Mouse (Mus musculus): ENCODE measurements around the gene Cx3cr1. TPM values are rescaled to one million over a fixed set of nuclear protein-coding genes. Genes with fewer than 3 reads are reported as not detected.

Gene Cx3cr1
- polyA plus RNA-seq, 1 experiment from 2014 or later = 7.0 TPM

GRCm38 (mm10) chr9:120029880-120030279, 39.8 kb downstream of the Cx3cr1 start:
- Histone ChIP-seq H3K27ac (ENCODE audit: low read depth, low read length) (no peak overlapping the region), H3K9me3 (ENCODE audit: control insufficient read depth, low read length) (no peaks in the 10 kb centered on the region), H3K4me2 (no peak overlapping the region), H3K4me1 (replicated peaks; ENCODE audit: control insufficient read depth, insufficient read depth, low read length) (no peaks in the 10 kb centered on the region), H3K9ac (ENCODE audit: low read depth, low read length) (no peak overlapping the region), H3K27me3 (replicated peaks; ENCODE audit: control insufficient read depth, insufficient read depth, low read length) (no peaks in the 10 kb centered on the region), H3K36me3 (ENCODE audit: control insufficient read depth, insufficient read depth, low read length) (no peaks in the 10 kb centered on the region), H3K4me3 (ENCODE audit: low read depth, low read length) (no peak overlapping the region)
- 71% methylated on average over 6 of the region's 6 CpGs for WGBS
- no peak for ATAC-seq (replicated peaks; ENCODE audit: low FRiP score)
- no peak for DNase-seq (ENCODE audit: low spot score)

- H3K4me2 ChIP-seq = peak overlapping the region; percentile 10; the same call in 1 of the 2 replicates
- DNase-seq (ENCODE audit: low spot score) = no peak
- WGBS = 28% methylated on average over 14 of the region's 14 CpGs
Measured at GRCm38 (mm10) chr9:120027401-120028151, 42.1 kb downstream of the Cx3cr1 start.

GRCm38 (mm10) chr9:120024625-120025024, 45.1 kb downstream of the Cx3cr1 start:
- no peaks in the 10 kb centered on the region for H3K9me3 ChIP-seq (ENCODE audit: control insufficient read depth, low read length)
- no peaks in the 10 kb centered on the region for H3K4me1 ChIP-seq (replicated peaks; ENCODE audit: control insufficient read depth, insufficient read depth, low read length)
- no peak for ATAC-seq (replicated peaks; ENCODE audit: low FRiP score)
- no peak overlapping the region for H3K9ac ChIP-seq (ENCODE audit: low read depth, low read length)
- H3K36me3 ChIP-seq (ENCODE audit: control insufficient read depth, insufficient read depth, low read length) = no peaks in the 10 kb centered on the region
- H3K4me2 ChIP-seq = no peak overlapping the region
- no peak for DNase-seq (ENCODE audit: low spot score)
- H3K4me3 ChIP-seq (ENCODE audit: low read depth, low read length) = no peak overlapping the region
- 80% methylated on average over 5 of the region's 5 CpGs for WGBS
- H3K27ac ChIP-seq (ENCODE audit: low read depth, low read length) = no peak overlapping the region
- no peaks in the 10 kb centered on the region for H3K27me3 ChIP-seq (replicated peaks; ENCODE audit: control insufficient read depth, insufficient read depth, low read length)

More at GRCm38 (mm10) chr9:120027401-120028151, 42.1 kb downstream of the Cx3cr1 start:
- Histone ChIP-seq H3K4me3 (ENCODE audit: low read depth, low read length) (no peak overlapping the region), H3K27ac (ENCODE audit: low read depth, low read length) (no peak overlapping the region), H3K9ac (ENCODE audit: low read depth, low read length) (no peak overlapping the region), H3K27me3 (replicated peaks; ENCODE audit: control insufficient read depth, insufficient read depth, low read length) (no peaks in the 10 kb centered on the region), H3K4me1 (replicated peaks; ENCODE audit: control insufficient read depth, insufficient read depth, low read length) (no peaks in the 10 kb centered on the region), H3K36me3 (ENCODE audit: control insufficient read depth, insufficient read depth, low read length) (no peaks in the 10 kb centered on the region), H3K9me3 (ENCODE audit: control insufficient read depth, low read length) (no peaks in the 10 kb centered on the region)
- peak; percentile 53; the same call in 1 of the 2 replicates for ATAC-seq (replicated peaks; ENCODE audit: low FRiP score)

- DNase-seq (ENCODE audit: low spot score) (no peak), ATAC-seq (replicated peaks; ENCODE audit: low FRiP score) (no peak)
- no peak overlapping the region for H3K27ac ChIP-seq (ENCODE audit: low read depth, low read length)
- no peak overlapping the region for H3K4me3 ChIP-seq (ENCODE audit: low read depth, low read length)
- no peak overlapping the region for H3K4me2 ChIP-seq
- H3K27me3 ChIP-seq (replicated peaks; ENCODE audit: control insufficient read depth, insufficient read depth, low read length) = no peaks in the 10 kb centered on the region
- no peaks in the 10 kb centered on the region for H3K36me3 ChIP-seq (ENCODE audit: control insufficient read depth, insufficient read depth, low read length)
- no peaks in the 10 kb centered on the region for H3K4me1 ChIP-seq (replicated peaks; ENCODE audit: control insufficient read depth, insufficient read depth, low read length)
- WGBS = 76% methylated on average over 10 of the region's 10 CpGs
- H3K9me3 ChIP-seq (ENCODE audit: control insufficient read depth, low read length) = no peaks in the 10 kb centered on the region
- no peak overlapping the region for H3K9ac ChIP-seq (ENCODE audit: low read depth, low read length)
Measured at GRCm38 (mm10) chr9:120024171-120024570, 45.5 kb downstream of the Cx3cr1 start.

GRCm38 (mm10) chr9:120023086-120023811, 46.4 kb downstream of the Cx3cr1 start, which contains the start of gene Xirp1:
Gene Xirp1 (minus strand): TSS chr9:120023598.
- no peak for DNase-seq (ENCODE audit: low spot score)
- 84% methylated on average over 18 of the region's 18 CpGs for WGBS
- H3K9ac ChIP-seq (ENCODE audit: low read depth, low read length) = no peak within 1 kb of the TSS
- ATAC-seq (replicated peaks; ENCODE audit: low FRiP score) = no peak
- no peaks in the 10 kb centered on the region for H3K4me1 ChIP-seq (replicated peaks; ENCODE audit: control insufficient read depth, insufficient read depth, low read length)
- H3K36me3 ChIP-seq (ENCODE audit: control insufficient read depth, insufficient read depth, low read length) = no peaks in the 10 kb centered on the region
- H3K27ac ChIP-seq (ENCODE audit: low read depth, low read length) = no peak within 1 kb of the TSS
- H3K27me3 ChIP-seq (replicated peaks; ENCODE audit: control insufficient read depth, insufficient read depth, low read length) = no peaks in the 10 kb centered on the region
- no peaks in the 10 kb centered on the region for H3K9me3 ChIP-seq (ENCODE audit: control insufficient read depth, low read length)
- no peak within 1 kb of the TSS for H3K4me2 ChIP-seq
- no peak within 1 kb of the TSS for H3K4me3 ChIP-seq (ENCODE audit: low read depth, low read length)

DNA sequence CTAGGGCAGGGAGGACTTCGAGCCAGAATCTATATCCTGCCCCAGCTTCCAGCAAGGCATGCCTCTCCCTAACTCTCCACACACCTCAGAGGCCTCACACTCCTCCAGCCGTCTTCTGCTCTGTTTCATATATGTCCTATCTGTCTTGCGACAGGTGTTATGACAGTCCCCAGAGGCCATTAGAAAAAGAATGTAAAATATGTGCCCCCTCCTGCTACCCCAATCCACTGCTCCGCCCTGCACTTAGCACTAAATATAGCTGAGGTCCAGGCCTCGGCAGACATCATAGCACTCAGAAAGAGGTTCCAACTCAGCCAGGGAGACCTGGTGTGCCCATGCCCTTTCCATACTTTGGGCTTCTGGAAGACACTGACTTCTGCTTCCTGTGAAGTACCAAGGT, 48.5 kb downstream of the Cx3cr1 start:
- ATAC-seq (replicated peaks; ENCODE audit: low FRiP score) (no peak), DNase-seq (ENCODE audit: low spot score) (no peak)
- Histone ChIP-seq H3K27me3 (replicated peaks; ENCODE audit: control insufficient read depth, insufficient read depth, low read length) (no peaks in the 10 kb centered on the region), H3K9me3 (ENCODE audit: control insufficient read depth, low read length) (no peaks in the 10 kb centered on the region), H3K36me3 (ENCODE audit: control insufficient read depth, insufficient read depth, low read length) (no peaks in the 10 kb centered on the region), H3K4me1 (replicated peaks; ENCODE audit: control insufficient read depth, insufficient read depth, low read length) (no peaks in the 10 kb centered on the region), H3K4me3 (ENCODE audit: low read depth, low read length) (no peak overlapping the region), H3K4me2 (no peak overlapping the region), H3K9ac (ENCODE audit: low read depth, low read length) (no peak overlapping the region), H3K27ac (ENCODE audit: low read depth, low read length) (no peak overlapping the region)
- 63% methylated on average over 5 of the region's 5 CpGs for WGBS

DNA sequence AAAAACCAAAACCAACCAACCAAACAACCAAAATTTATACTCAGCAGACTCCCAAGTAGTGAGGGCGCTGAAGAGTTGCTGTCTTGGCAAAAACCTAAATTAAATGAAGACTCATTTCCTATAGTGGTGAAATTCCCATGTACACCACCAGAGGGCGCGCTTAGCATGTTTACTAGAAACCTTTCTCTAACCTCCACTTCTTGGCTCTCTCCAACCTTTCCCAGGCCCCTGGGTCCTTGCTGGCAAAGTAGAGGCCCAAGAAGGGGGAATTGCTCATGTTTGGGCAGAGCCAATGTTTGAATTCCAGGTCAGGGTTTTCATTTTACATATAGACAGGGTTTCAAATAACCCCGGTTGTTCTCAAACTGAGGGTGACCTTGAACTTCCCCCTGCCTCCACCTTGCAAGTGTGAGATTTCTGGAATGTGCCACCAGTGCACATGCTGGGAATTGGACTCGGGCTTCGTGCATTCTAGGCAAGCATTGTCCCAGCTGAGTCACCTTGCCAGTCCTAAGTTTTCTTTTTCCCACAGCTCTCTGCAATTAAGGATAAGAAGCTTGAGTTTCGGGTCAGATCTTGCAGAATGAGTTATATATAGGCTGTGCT, 49.3 kb downstream of the Cx3cr1 start:
- DNase-seq (ENCODE audit: low spot score) = peak; percentile 61
- Histone ChIP-seq H3K27ac (ENCODE audit: low read depth, low read length) (no peak overlapping the region), H3K9me3 (ENCODE audit: control insufficient read depth, low read length) (no peaks in the 10 kb centered on the region), H3K4me3 (ENCODE audit: low read depth, low read length) (no peak overlapping the region), H3K4me1 (replicated peaks; ENCODE audit: control insufficient read depth, insufficient read depth, low read length) (no peaks in the 10 kb centered on the region), H3K27me3 (replicated peaks; ENCODE audit: control insufficient read depth, insufficient read depth, low read length) (no peaks in the 10 kb centered on the region), H3K36me3 (ENCODE audit: control insufficient read depth, insufficient read depth, low read length) (no peaks in the 10 kb centered on the region), H3K9ac (ENCODE audit: low read depth, low read length) (no peak overlapping the region), H3K4me2 (no peak overlapping the region)
- ATAC-seq (replicated peaks; ENCODE audit: low FRiP score) = no peak
- 37% methylated on average over 7 of the region's 7 CpGs for WGBS

DNA sequence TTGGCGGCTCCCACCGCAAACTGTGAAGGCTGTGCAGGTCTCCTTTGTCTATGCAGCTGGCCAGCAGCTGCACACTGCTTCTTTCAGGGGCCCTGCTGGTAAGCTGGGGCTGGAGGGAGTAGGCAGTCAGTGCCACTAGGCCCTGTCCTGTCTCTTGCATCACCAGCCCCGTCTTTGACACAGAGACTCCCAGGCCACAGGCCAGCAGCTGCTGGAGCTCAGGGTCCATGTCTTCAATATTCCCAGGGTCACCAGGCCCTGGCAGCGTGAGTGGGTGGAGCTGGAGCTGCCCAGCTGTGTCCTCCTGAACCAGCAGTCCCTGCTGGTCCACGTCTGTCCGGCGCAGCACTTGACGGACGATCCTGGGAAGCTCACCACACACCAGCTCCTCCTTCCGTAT, 52.7 kb downstream of the Cx3cr1 start:
- 71% methylated on average over 10 of the region's 10 CpGs for WGBS
- DNase-seq (ENCODE audit: low spot score) (no peak), ATAC-seq (replicated peaks; ENCODE audit: low FRiP score) (no peak)
- Histone ChIP-seq H3K9ac (ENCODE audit: low read depth, low read length) (no peak overlapping the region), H3K4me3 (ENCODE audit: low read depth, low read length) (no peak overlapping the region), H3K27me3 (replicated peaks; ENCODE audit: control insufficient read depth, insufficient read depth, low read length) (peaks cover 3% of the 10 kb centered on the region; the same call in 1 of the 2 replicates), H3K4me2 (no peak overlapping the region), H3K4me1 (replicated peaks; ENCODE audit: control insufficient read depth, insufficient read depth, low read length) (no peaks in the 10 kb centered on the region; the same call in 1 of the 2 replicates), H3K27ac (ENCODE audit: low read depth, low read length) (no peak overlapping the region), H3K36me3 (ENCODE audit: control insufficient read depth, insufficient read depth, low read length) (no peaks in the 10 kb centered on the region), H3K9me3 (ENCODE audit: control insufficient read depth, low read length) (no peaks in the 10 kb centered on the region)
